Mouse (Mus musculus) stomach, postnatal 0 days (tissue): ENCODE data around the gene Slc9a1. TPM values are rescaled to one million over a fixed set of nuclear protein-coding genes. Genes with fewer than 3 reads are reported as not detected.
A peak's percentile ranks its signal among the peaks of the same experiment; 100 is the strongest.

Experiments
- ATAC-seq: fragments of 200-750 bp; cut with Nextera tagmentation; 2 replicates; pipeline ENCODE4 v1.8.0; 2017; ENCODE audit not compliant: low FRiP score, low TSS enrichment
- DNase-seq: peaks from one replicate; pipeline ENCODE4 v3.0.0-alpha.2; 2016; ENCODE audit warnings: low spot score
- H3K27ac ChIP-seq: fragments of 300-500 bp; sonication (generic); replicated peaks from 2 replicates; pipeline ENCODE4 v1.5.1; 2014; ENCODE audit warnings: mild to moderate bottlenecking, control low read depth
- H3K27me3 ChIP-seq: fragments of 300-500 bp; sonication (generic); 2 replicates; pipeline ENCODE4 v1.6.1; 2014; ENCODE audit warnings: low read length; ENCODE audit not compliant: control insufficient read depth, insufficient read depth
- H3K36me3 ChIP-seq: fragments of 300-500 bp; sonication (generic); 2 replicates; pipeline ENCODE4 v1.6.1; 2014; ENCODE audit warnings: low read length, mixed read lengths; ENCODE audit not compliant: control insufficient read depth, insufficient read depth
- H3K4me1 ChIP-seq: fragments of 300-500 bp; sonication (generic); replicated peaks from 2 replicates; pipeline ENCODE4 v1.6.1; 2014; ENCODE audit warnings: antibody characterized with exemption; ENCODE audit not compliant: control insufficient read depth, insufficient read depth
- H3K4me2 ChIP-seq: fragments of 300-500 bp; sonication (generic); replicated peaks from 2 replicates; pipeline ENCODE4 v1.6.1; 2014; ENCODE audit warnings: low read depth, mild to moderate bottlenecking, control low read depth, moderate library complexity
- H3K4me3 ChIP-seq: fragments of 300-500 bp; sonication (generic); 2 replicates; pipeline ENCODE4 v1.5.1; 2014; ENCODE audit warnings: low read depth, low read length, control low read depth
- H3K9ac ChIP-seq: fragments of 300-500 bp; sonication (generic); 2 replicates; pipeline ENCODE4 v1.6.1; 2014; ENCODE audit warnings: mild to moderate bottlenecking, low read length, control low read depth, mixed read lengths
- H3K9me3 ChIP-seq: fragments of 300-500 bp; sonication (generic); 2 replicates; pipeline ENCODE4 v1.6.1; 2016; ENCODE audit warnings: low read length; ENCODE audit not compliant: control insufficient read depth
- CTCF ChIP-seq: IDR thresholded peaks from 2 replicates; pipeline ENCODE4 v1.5.1; 2016; ENCODE audit warnings: antibody characterized with exemption, low read depth, mild to moderate bottlenecking, moderate library complexity
- EP300 ChIP-seq: optimal IDR thresholded peaks from 2 replicates; pipeline ENCODE3; 2016; ENCODE audit warnings: antibody characterized with exemption
- WGBS: fragments of 180-500 bp; shearing (Covaris S2); extraction: QIAGEN DNeasy Blood & Tissue Kit; methylation state at CpG from one replicate; pipeline ENCODE4 v1.1.7; 2014; 5-methylcytosine and 5-hydroxymethylcytosine counted together
- polyA plus RNA-seq: library from polyadenylated mRNA; unstranded; fragments of >200 nt; fragmentation: Nextera tagmentation; extraction: Ambion mirVana; gene quantifications from 2 replicates; pipeline ENCODE4 v1.2.1, GENCODE M21; 2015

The Slc9a1 gene
- polyA plus RNA-seq, 1 experiment from 2014 or later = 6.0 TPM

DNA sequence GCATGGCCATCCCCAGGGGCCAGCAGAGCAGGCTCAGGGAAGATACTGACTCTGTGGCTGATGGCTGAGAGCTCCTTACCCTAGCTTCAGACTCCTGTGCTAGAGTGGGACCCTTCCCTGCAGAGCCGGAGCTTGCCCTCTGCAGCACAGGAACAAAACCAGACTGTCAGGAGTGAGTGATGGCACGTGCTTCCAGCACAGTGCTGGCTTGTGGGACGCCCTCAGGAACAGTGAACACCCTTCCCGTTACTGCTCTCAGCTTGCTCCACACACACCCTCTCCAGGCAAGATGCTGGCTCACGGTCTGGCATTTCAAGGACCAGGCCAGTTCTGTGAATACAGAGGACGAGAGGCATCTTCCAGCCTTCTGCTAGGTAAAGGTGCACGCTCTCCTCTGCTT is 38.5 kb downstream of the Slc9a1 start:
- H3K27ac ChIP-seq = peak overlapping the region; percentile 81
- H3K4me1 ChIP-seq = peaks cover 12% of the 10 kb centered on the region
- no peaks in the 10 kb centered on the region for H3K9me3 ChIP-seq
- ATAC-seq = peak; percentile 35
- TF ChIP-seq EP300 (no peak), CTCF (0 out of 2 replicates have a peak, but pooled peaks have one; percentile 22)
- no peak overlapping the region for H3K4me3 ChIP-seq
- H3K9ac ChIP-seq = peak overlapping the region; percentile 27; the same call in 1 of the 2 replicates
- H3K36me3 ChIP-seq = no peaks in the 10 kb centered on the region
- no peak overlapping the region for H3K4me2 ChIP-seq
- 34% methylated on average over 7 of the region's 7 CpGs for WGBS
- no peaks in the 10 kb centered on the region for H3K27me3 ChIP-seq
- DNase-seq = no peak

DNA sequence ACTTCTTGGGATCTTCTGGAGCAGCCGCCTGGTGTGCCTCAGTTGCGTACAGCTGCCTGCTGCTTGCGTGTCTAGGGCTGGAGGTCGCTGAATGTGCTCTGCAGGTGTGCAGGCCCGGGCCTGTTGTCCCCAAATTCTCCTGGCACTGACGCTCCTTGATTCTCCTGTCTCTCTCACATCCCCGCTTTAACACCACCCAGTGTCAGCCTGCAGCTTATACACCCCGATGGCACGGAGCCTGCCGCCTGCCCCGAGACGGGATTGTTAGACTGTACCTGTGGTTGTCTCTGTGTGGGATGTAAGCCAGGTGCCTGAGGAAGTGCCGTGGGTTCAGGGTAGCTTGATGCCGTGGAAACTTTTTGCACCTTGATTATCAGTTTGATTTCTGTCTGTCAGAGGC is 41.5 kb downstream of the Slc9a1 start:
- 74% methylated on average over 14 of the region's 14 CpGs for WGBS
- TF ChIP-seq EP300 (no peak), CTCF (0 out of 2 replicates have a peak, but pooled peaks have one; percentile 19)
- no peak for DNase-seq
- no peak for ATAC-seq
- no peak overlapping the region for H3K4me3 ChIP-seq
- H3K4me2 ChIP-seq = no peak overlapping the region
- no peak overlapping the region for H3K27ac ChIP-seq
- no peak overlapping the region for H3K9ac ChIP-seq
- no peaks in the 10 kb centered on the region for H3K27me3 ChIP-seq
- H3K9me3 ChIP-seq = no peaks in the 10 kb centered on the region
- H3K36me3 ChIP-seq = peaks cover 5% of the 10 kb centered on the region; the same call in 1 of the 2 replicates
- H3K4me1 ChIP-seq = peaks cover 12% of the 10 kb centered on the region

DNA sequence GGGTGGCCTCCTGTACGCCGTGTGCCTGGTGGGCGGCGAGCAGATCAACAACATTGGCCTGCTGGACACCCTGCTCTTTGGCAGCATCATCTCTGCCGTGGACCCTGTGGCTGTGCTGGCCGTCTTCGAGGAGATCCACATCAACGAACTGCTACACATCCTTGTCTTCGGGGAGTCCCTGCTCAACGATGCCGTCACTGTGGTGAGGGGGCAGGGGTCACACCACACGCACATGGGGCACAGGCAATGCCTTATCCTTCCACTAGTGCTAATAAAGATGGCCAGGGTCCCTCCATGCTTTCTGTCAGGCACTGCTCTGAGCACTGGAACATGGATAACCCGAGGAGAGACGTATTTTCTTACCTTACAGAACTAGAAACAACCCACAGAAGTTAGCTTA is 42.6 kb downstream of the Slc9a1 start:
- no peak for TF ChIP-seq EP300
- TF ChIP-seq CTCF = no peak
- H3K9me3 ChIP-seq = no peaks in the 10 kb centered on the region
- no peak overlapping the region for H3K4me3 ChIP-seq
- peaks cover 5% of the 10 kb centered on the region; the same call in 1 of the 2 replicates for H3K36me3 ChIP-seq
- H3K27ac ChIP-seq = no peak overlapping the region
- ATAC-seq (no peak), DNase-seq (no peak)
- WGBS = 90% methylated on average over 14 of the region's 14 CpGs
- no peak overlapping the region for H3K9ac ChIP-seq
- H3K27me3 ChIP-seq = no peaks in the 10 kb centered on the region
- peaks cover 12% of the 10 kb centered on the region for H3K4me1 ChIP-seq
- H3K4me2 ChIP-seq = no peak overlapping the region

DNA sequence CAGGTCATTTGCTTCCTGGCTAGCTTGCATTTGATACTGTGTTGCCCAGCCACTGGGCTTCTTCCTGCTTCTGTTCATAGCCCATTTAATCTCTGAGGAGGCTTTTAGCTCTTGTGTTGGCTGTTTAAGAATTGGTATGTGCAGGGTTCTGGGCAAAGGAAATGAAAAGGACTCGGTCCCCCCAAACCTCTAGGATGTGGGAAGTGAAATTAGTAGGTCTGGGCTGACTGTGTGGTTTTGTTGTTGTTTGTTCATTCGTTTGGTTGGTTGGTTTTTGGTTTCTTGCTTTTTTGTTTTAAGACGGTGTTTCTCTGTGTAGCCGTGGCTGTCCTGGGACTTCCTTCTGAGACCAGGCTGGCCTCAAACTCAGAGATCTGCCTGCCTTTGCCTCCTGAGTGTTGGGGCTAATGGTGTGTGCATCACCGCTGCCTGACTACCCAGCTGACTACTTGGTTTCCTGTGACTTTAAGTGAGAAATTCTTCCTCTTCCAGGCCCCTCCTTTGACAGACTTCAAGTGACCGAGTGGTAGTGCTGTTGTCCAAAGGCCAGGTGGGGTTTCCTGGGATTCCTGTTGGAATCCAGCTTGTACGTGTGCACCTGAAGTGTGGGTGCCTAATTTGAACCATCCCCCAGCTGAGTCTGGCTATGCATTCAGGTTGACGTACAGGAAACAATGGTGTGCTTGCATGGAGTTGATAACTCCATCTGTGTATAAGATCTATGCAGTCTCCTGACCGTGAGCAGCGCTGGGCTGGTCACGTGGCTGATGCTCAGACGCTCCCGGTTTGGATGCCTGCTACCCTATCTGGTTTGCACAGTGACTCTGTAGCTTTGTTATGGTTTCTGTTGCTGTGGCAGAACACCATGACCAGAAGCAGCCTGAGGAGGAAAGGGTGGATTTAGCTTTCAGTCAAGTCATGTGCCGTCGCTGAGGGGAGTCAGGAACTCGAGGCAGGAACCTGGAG is 43.4 kb downstream of the Slc9a1 start:
- 84% methylated on average over 16 of the region's 16 CpGs for WGBS
- ATAC-seq (no peak), DNase-seq (no peak)
- Histone ChIP-seq H3K36me3 (peaks cover 8% of the 10 kb centered on the region; the same call in 1 of the 2 replicates), H3K27ac (no peak overlapping the region), H3K9me3 (no peaks in the 10 kb centered on the region), H3K9ac (no peak overlapping the region), H3K4me3 (no peak overlapping the region), H3K4me1 (peaks cover 4% of the 10 kb centered on the region), H3K4me2 (no peak overlapping the region), H3K27me3 (no peaks in the 10 kb centered on the region)
- TF ChIP-seq EP300 = no peak
- no peak for TF ChIP-seq CTCF

DNA sequence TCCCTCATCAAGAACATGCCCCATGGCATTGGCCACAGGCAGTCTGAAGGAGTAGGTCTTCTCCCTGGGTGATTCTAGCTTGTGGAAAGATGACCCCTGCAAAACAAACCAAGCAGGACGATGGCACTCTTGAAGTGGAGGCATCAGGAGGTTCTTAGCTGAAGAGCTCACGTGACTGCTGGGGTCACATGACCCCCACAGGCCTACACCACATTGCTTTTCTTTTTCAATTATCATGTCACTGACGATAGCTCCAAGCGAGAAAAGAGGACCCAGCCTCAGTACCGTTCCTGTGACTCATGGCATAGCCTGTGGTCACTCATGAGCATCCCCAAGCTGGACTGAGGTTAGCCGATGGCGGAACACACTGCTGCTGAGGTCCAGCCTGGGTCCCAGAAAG is 44.1 kb downstream of the Slc9a1 start:
- ATAC-seq = no peak
- H3K9me3 ChIP-seq = no peaks in the 10 kb centered on the region
- 96% methylated on average over 7 of the region's 7 CpGs for WGBS

DNA sequence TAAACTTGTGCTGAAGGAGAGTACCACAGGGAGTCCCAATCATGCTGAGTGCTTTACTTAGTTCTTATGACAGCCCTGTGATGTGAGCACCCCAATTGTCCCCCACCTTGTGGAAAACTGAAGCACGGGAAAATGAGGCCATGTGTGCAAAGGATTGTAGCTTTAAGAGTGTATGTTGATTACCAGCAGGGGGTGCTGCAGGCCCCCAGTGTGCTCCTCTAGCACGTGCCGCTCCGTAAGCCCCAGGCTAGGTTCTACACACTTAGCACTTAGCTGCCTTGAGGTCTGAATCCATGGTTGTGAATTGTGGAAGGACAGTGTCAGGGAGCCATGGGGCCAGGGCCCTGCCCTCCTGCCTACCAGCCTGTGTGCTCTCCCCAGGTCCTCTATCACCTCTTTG is 45.4 kb downstream of the Slc9a1 start:
- DNase-seq = no peak
- WGBS = 64% methylated on average over 4 of the region's 4 CpGs
- Histone ChIP-seq H3K36me3 (peaks cover 15% of the 10 kb centered on the region; the same call in 1 of the 2 replicates), H3K27me3 (no peaks in the 10 kb centered on the region), H3K4me2 (no peak overlapping the region), H3K9me3 (no peaks in the 10 kb centered on the region), H3K27ac (no peak overlapping the region), H3K9ac (no peak overlapping the region), H3K4me1 (no peaks in the 10 kb centered on the region), H3K4me3 (no peak overlapping the region)
- TF ChIP-seq CTCF = peak; percentile 65
- no peak for TF ChIP-seq EP300
- no peak for ATAC-seq

More for the DNA sequence above, 44.1 kb downstream of the Slc9a1 start:
- TF ChIP-seq EP300 (no peak), CTCF (no peak)
- no peak overlapping the region for H3K4me3 ChIP-seq
- H3K36me3 ChIP-seq = peaks cover 15% of the 10 kb centered on the region; the same call in 1 of the 2 replicates
- H3K9ac ChIP-seq = no peak overlapping the region
- DNase-seq = no peak
- H3K4me1 ChIP-seq = no peaks in the 10 kb centered on the region
- H3K27ac ChIP-seq = no peak overlapping the region
- no peak overlapping the region for H3K4me2 ChIP-seq
- H3K27me3 ChIP-seq = no peaks in the 10 kb centered on the region
